Mouse (Mus musculus) heart, embryonic 12.5 days (tissue): ENCODE results near the gene Elmod1. TPM values are rescaled to one million over a fixed set of nuclear protein-coding genes. Genes with fewer than 3 reads are reported as not detected.

Experiments
- ATAC-seq: fragments of 200-750 bp; cut with Nextera tagmentation; 2 replicates; pipeline ENCODE4 v1.8.0; 2017; ENCODE audit warnings: moderate TSS enrichment, moderate library complexity; ENCODE audit not compliant: insufficient number of reproducible peaks, low FRiP score
- H3K27ac ChIP-seq: fragments of 300-500 bp; sonication (generic); 2 replicates; pipeline ENCODE4 v1.5.1; 2016; ENCODE audit warnings: mild to moderate bottlenecking, moderate library complexity; ENCODE audit not compliant: poor library complexity, severe bottlenecking
- H3K27me3 ChIP-seq: fragments of 300-500 bp; sonication (generic); replicated peaks from 2 replicates; pipeline ENCODE4 v1.6.1; 2016; ENCODE audit warnings: mild to moderate bottlenecking, moderate library complexity
- H3K36me3 ChIP-seq: fragments of 300-500 bp; sonication (generic); 2 replicates; pipeline ENCODE4 v1.6.1; 2016; ENCODE audit warnings: mild to moderate bottlenecking, moderate library complexity
- H3K4me1 ChIP-seq: fragments of 300-500 bp; sonication (generic); replicated peaks from 2 replicates; pipeline ENCODE4 v1.6.1; 2016; ENCODE audit warnings: mild to moderate bottlenecking
- H3K4me2 ChIP-seq: fragments of 300-500 bp; sonication (generic); 2 replicates; pipeline ENCODE4 v1.6.1; 2016; ENCODE audit warnings: mild to moderate bottlenecking, moderate library complexity
- H3K4me3 ChIP-seq: fragments of 300-500 bp; sonication (generic); 2 replicates; pipeline ENCODE4 v1.5.1; 2016; ENCODE audit warnings: mild to moderate bottlenecking
- H3K9ac ChIP-seq: fragments of 300-500 bp; sonication (generic); 2 replicates; pipeline ENCODE4 v1.6.1; 2016; ENCODE audit warnings: mild to moderate bottlenecking, moderate library complexity
- H3K9me3 ChIP-seq: fragments of 300-500 bp; sonication (generic); replicated peaks from 2 replicates; pipeline ENCODE4 v1.6.1; 2016; ENCODE audit warnings: mild to moderate bottlenecking, moderate library complexity
- WGBS: fragments of 180-500 bp; shearing (Covaris S2); methylation state at CpG from one replicate; pipeline ENCODE4 v1.1.7; 2016; 5-methylcytosine and 5-hydroxymethylcytosine counted together
- polyA plus RNA-seq: library from polyadenylated mRNA; unstranded; fragments of >200 nt; fragmentation: Nextera tagmentation; extraction: Ambion mirVana; gene quantifications from 2 replicates; pipeline ENCODE4 v1.2.1, GENCODE M21; 2016

Elmod1 gene
- polyA plus RNA-seq, 1 experiment from 2014 or later, result not detected

- Histone ChIP-seq H3K9me3 (no peaks in the 10 kb centered on the region), H3K36me3 (no peaks in the 10 kb centered on the region), H3K4me3 (no peak overlapping the region), H3K4me1 (no peaks in the 10 kb centered on the region), H3K4me2 (no peak overlapping the region), H3K27ac (no peak overlapping the region), H3K27me3 (peaks cover under 1% of the 10 kb centered on the region; the same call in 1 of the 2 replicates), H3K9ac (no peak overlapping the region)
- ATAC-seq, result no peak
- 59% methylated on average over 9 of the region's 9 CpGs for WGBS
These were observed 7.3 kb downstream of the Elmod1 start for GRCm38 (mm10) chr9:53967610-53968368.

DNA sequence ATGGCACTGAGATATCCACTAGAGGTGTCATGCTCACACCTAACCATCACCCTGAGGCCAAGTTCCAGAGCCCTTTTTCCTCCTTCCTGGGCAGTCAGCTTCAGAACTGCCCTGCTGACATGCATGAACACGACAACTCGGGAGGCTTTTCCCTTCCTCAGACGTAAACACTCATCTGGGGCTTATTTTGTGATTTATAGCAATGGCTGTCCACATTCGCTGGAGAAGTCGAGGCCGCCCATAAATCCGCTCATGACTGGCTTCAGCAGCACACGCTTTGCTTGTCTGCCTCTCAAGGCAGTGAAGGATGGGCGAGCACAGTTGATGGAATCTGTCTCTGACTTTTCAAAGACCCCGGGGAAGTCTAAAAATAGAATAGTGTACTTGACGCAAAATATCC, 18.1 kb downstream of the Elmod1 start:
- no peak overlapping the region for H3K9ac ChIP-seq
- H3K4me3 ChIP-seq, result no peak overlapping the region
- no peaks in the 10 kb centered on the region for H3K9me3 ChIP-seq
- no peak overlapping the region for H3K27ac ChIP-seq
- H3K4me2 ChIP-seq, result no peak overlapping the region
- H3K4me1 ChIP-seq, result no peaks in the 10 kb centered on the region
- H3K36me3 ChIP-seq, result no peaks in the 10 kb centered on the region
- H3K27me3 ChIP-seq, result no peaks in the 10 kb centered on the region
- ATAC-seq, result no peak
- 66% methylated on average over 11 of the region's 11 CpGs for whole genome bisulfite sequencing

GRCm38 (mm10) chr9:53954853-53955252, 20.2 kb downstream of the Elmod1 start:
- no peak for ATAC-seq
- WGBS, result 29% methylated on average over 6 of the region's 6 CpGs
- Histone ChIP-seq H3K4me2 (no peak overlapping the region), H3K9me3 (no peaks in the 10 kb centered on the region), H3K36me3 (no peaks in the 10 kb centered on the region), H3K27me3 (no peaks in the 10 kb centered on the region), H3K9ac (no peak overlapping the region), H3K27ac (no peak overlapping the region), H3K4me1 (no peaks in the 10 kb centered on the region), H3K4me3 (no peak overlapping the region)

- Histone ChIP-seq H3K4me1 (no peaks in the 10 kb centered on the region), H3K27me3 (no peaks in the 10 kb centered on the region), H3K9me3 (no peaks in the 10 kb centered on the region), H3K4me3 (no peak overlapping the region), H3K27ac (no peak overlapping the region), H3K36me3 (no peaks in the 10 kb centered on the region), H3K4me2 (no peak overlapping the region), H3K9ac (no peak overlapping the region)
- 88% methylated on average over 2 of the region's 2 CpGs for WGBS
- ATAC-seq, result no peak
These were observed 27.6 kb downstream of the Elmod1 start for GRCm38 (mm10) chr9:53947463-53947862.

DNA sequence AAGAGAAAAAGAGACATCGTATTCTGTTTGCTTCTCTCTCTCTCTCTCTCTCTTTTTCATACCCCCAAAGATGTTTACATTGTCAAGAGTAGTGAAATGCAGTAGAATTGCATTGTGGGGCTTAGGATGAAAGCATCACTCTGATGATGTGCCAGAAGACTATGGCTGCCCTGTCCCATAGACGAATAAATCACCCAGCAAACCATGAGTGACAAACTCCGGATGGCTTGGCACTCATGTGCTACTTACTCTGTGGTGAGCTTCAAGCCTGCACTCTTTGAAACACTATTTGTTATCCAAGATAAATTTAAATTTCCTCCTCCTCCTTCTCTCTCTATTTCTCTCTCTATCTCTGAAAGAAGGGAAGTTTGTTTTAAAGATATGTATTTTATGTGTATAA, 36.5 kb downstream of the Elmod1 start:
- H3K36me3 ChIP-seq, result no peaks in the 10 kb centered on the region
- 67% methylated on average over 3 of the region's 3 CpGs for WGBS
- H3K4me2 ChIP-seq, result no peak overlapping the region
- no peaks in the 10 kb centered on the region for H3K27me3 ChIP-seq
- H3K4me3 ChIP-seq, result no peak overlapping the region
- 0 out of 2 replicates have a peak, but pooled peaks cover 4% of the 10 kb centered on the region for H3K4me1 ChIP-seq
- no peak overlapping the region for H3K27ac ChIP-seq
- H3K9me3 ChIP-seq, result no peaks in the 10 kb centered on the region
- no peak for ATAC-seq
- H3K9ac ChIP-seq, result no peak overlapping the region

- Histone ChIP-seq H3K27ac (no peak overlapping the region), H3K9ac (no peak overlapping the region), H3K36me3 (no peaks in the 10 kb centered on the region), H3K4me3 (no peak overlapping the region), H3K27me3 (no peaks in the 10 kb centered on the region; the same call in 1 of the 2 replicates), H3K9me3 (no peaks in the 10 kb centered on the region), H3K4me1 (0 out of 2 replicates have a peak, but pooled peaks cover 4% of the 10 kb centered on the region), H3K4me2 (no peak overlapping the region)
- ATAC-seq, result no peak
- WGBS, result 66% methylated on average over 13 of the region's 13 CpGs
These were observed 40.9 kb downstream of the Elmod1 start for GRCm38 (mm10) chr9:53934179-53934578.

- WGBS, result 79% methylated on average over 4 of the region's 4 CpGs
- no peak overlapping the region for H3K9ac ChIP-seq
- no peaks in the 10 kb centered on the region for H3K36me3 ChIP-seq
- ATAC-seq, result no peak
- H3K9me3 ChIP-seq, result no peaks in the 10 kb centered on the region
- H3K4me1 ChIP-seq, result 0 out of 2 replicates have a peak, but pooled peaks cover 4% of the 10 kb centered on the region
- no peak overlapping the region for H3K4me2 ChIP-seq
- no peak overlapping the region for H3K4me3 ChIP-seq
- no peak overlapping the region for H3K27ac ChIP-seq
- no peaks in the 10 kb centered on the region; the same call in 1 of the 2 replicates for H3K27me3 ChIP-seq
These were observed 41.7 kb downstream of the Elmod1 start for GRCm38 (mm10) chr9:53933375-53933774.

GRCm38 (mm10) chr9:53930906-53931305, 44.2 kb downstream of the Elmod1 start:
- Histone ChIP-seq H3K4me1 (no peaks in the 10 kb centered on the region), H3K9me3 (no peaks in the 10 kb centered on the region), H3K9ac (no peak overlapping the region), H3K27ac (no peak overlapping the region), H3K27me3 (peaks cover 6% of the 10 kb centered on the region; the same call in 1 of the 2 replicates), H3K4me2 (no peak overlapping the region), H3K4me3 (no peak overlapping the region), H3K36me3 (no peaks in the 10 kb centered on the region)
- no peak for ATAC-seq
- 28% methylated on average over 7 of the region's 7 CpGs for WGBS

DNA sequence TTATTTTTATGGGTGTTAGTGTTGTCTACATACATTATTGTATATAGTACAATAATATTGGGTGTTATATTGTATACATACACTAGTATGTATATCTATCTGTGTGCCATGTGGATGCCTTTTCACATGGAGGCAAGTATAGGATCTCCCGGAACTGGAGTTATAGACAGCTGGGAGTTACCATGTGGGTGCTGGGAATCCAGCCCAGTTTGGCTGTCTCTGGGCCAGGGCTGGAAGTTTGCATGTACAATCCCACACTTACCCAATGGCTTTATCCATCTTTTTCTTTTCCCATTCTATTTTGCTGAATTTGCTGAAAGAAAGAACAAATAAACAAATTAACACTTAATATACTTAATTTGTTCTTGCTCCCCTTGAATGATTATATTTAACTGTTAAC, 54.0 kb downstream of the Elmod1 start:
- 94% methylated on average over 1 of the region's 1 CpGs for WGBS
- H3K4me2 ChIP-seq, result no peak overlapping the region
- H3K9ac ChIP-seq, result no peak overlapping the region
- no peak for ATAC-seq
- H3K4me1 ChIP-seq, result no peaks in the 10 kb centered on the region
- no peak overlapping the region for H3K27ac ChIP-seq
- H3K36me3 ChIP-seq, result no peaks in the 10 kb centered on the region
- H3K27me3 ChIP-seq, result no peaks in the 10 kb centered on the region
- no peaks in the 10 kb centered on the region for H3K9me3 ChIP-seq
- no peak overlapping the region for H3K4me3 ChIP-seq

GRCm38 (mm10) chr9:53915929-53916721, 59.0 kb downstream of the Elmod1 start:
- Histone ChIP-seq H3K27ac (no peak overlapping the region), H3K4me3 (no peak overlapping the region), H3K4me2 (no peak overlapping the region), H3K4me1 (no peaks in the 10 kb centered on the region), H3K36me3 (no peaks in the 10 kb centered on the region), H3K9ac (no peak overlapping the region), H3K9me3 (no peaks in the 10 kb centered on the region), H3K27me3 (no peaks in the 10 kb centered on the region)
- ATAC-seq, result no peak
- WGBS, result 74% methylated on average over 10 of the region's 10 CpGs

GRCm38 (mm10) chr9:53910823-53911222, 64.3 kb downstream of the Elmod1 start:
- ATAC-seq, result no peak
- no peak overlapping the region for H3K9ac ChIP-seq
- 59% methylated on average over 2 of the region's 2 CpGs for WGBS

More at GRCm38 (mm10) chr9:53910823-53911222, 64.3 kb downstream of the Elmod1 start:
- H3K27me3 ChIP-seq, result no peaks in the 10 kb centered on the region
- no peaks in the 10 kb centered on the region for H3K4me1 ChIP-seq
- no peak overlapping the region for H3K27ac ChIP-seq
- no peaks in the 10 kb centered on the region for H3K9me3 ChIP-seq
- no peak overlapping the region for H3K4me2 ChIP-seq
- H3K36me3 ChIP-seq, result no peaks in the 10 kb centered on the region
- H3K4me3 ChIP-seq, result no peak overlapping the region
